Mouse (Mus musculus) CH12F3 (cell line): Measurements from ENCODE around the gene Dip2c.

Experiments used
- in situ Hi-C: fragments of 300-500 bp; cut with MboI; formaldehyde crosslinking; loops from 2 replicates; pipeline ENCODE4 v1.14.3; 2020; ENCODE audit warnings: low sequenced_read_pairs

Dip2c gene

GRCm38 (mm10) chr13:9421949-9422348 lies 145.6 kb downstream of the Dip2c start:
- in situ Hi-C loops: no loop called here

- in situ Hi-C loops: no loop called here
These were observed 146.5 kb downstream of the Dip2c start for GRCm38 (mm10) chr13:9422876-9423275.

- in situ Hi-C loops: no loop called here
These were observed 148.1 kb downstream of the Dip2c start for GRCm38 (mm10) chr13:9424434-9424833.

GRCm38 (mm10) chr13:9426267-9426666 lies 149.9 kb downstream of the Dip2c start:
- in situ Hi-C loops: no loop called here

GRCm38 (mm10) chr13:9426779-9427178 lies 150.5 kb downstream of the Dip2c start:
- in situ Hi-C loops: no loop called here

- in situ Hi-C loops: no loop called here
These were observed 153.6 kb downstream of the Dip2c start for GRCm38 (mm10) chr13:9429884-9430283.

GRCm38 (mm10) chr13:9430724-9431123 lies 154.4 kb downstream of the Dip2c start:
- in situ Hi-C loops: no loop called here

GRCm38 (mm10) chr13:9431441-9431840 lies 155.1 kb downstream of the Dip2c start:
- in situ Hi-C loops: no loop called here

GRCm38 (mm10) chr13:9443066-9443465 lies 166.7 kb downstream of the Dip2c start:
- in situ Hi-C loops: no loop called here

GRCm38 (mm10) chr13:9445533-9446294 lies 169.4 kb downstream of the Dip2c start:
- in situ Hi-C loops: no loop called here

- in situ Hi-C loops: no loop called here
These were observed 170.3 kb downstream of the Dip2c start for GRCm38 (mm10) chr13:9446448-9447115.

GRCm38 (mm10) chr13:9450276-9450675 lies 173.9 kb downstream of the Dip2c start:
- in situ Hi-C loops: no loop called here

GRCm38 (mm10) chr13:9451952-9452351 lies 175.6 kb downstream of the Dip2c start:
- in situ Hi-C loops: no loop called here

GRCm38 (mm10) chr13:9454426-9455177 lies 178.3 kb downstream of the Dip2c start:
- in situ Hi-C loops: no loop called here

- in situ Hi-C loops: no loop called here
These were observed 179.7 kb downstream of the Dip2c start for GRCm38 (mm10) chr13:9455979-9456378.

GRCm38 (mm10) chr13:9457420-9458308 lies 181.3 kb downstream of the Dip2c start:
- in situ Hi-C loops: no loop called here

- in situ Hi-C loops: no loop called here
These were observed 188.1 kb downstream of the Dip2c start for GRCm38 (mm10) chr13:9464457-9464856.

- in situ Hi-C loops: no loop called here
These were observed 190.9 kb downstream of the Dip2c start for GRCm38 (mm10) chr13:9467216-9467615.

- in situ Hi-C loops: loop anchor here (5.0 kb wide), 1 partner anchor 291 kb away; no protein-coding TSS in a partner anchor
These were observed 197.1 kb downstream of the Dip2c start for GRCm38 (mm10) chr13:9473383-9473782.

- in situ Hi-C loops: no loop called here
These were observed 205.4 kb downstream of the Dip2c start for GRCm38 (mm10) chr13:9481722-9482121.

- in situ Hi-C loops: no loop called here
These were observed 213.4 kb downstream of the Dip2c start for GRCm38 (mm10) chr13:9489696-9490095.
